Mouse (Mus musculus): ENCODE measurements around the gene Clec2i. TPM values are rescaled to one million over a fixed set of nuclear protein-coding genes. Genes with fewer than 3 reads are reported as not detected.
A peak's percentile ranks its signal among the peaks of the same experiment; 100 is the strongest.

The Clec2i gene
- polyA plus RNA-seq, 1 experiment from 2014 or later: 0.08 TPM

GRCm38 (mm10) chr6:128855477-128855876 lies 31.9 kb upstream of the Clec2i start:
- Histone ChIP-seq H3K27ac (replicated peaks in 1 of 2; ENCODE audit: control insufficient read depth in 1 of 2, insufficient read depth in 1 of 2, low read depth in 2 of 2, low read length in 2 of 2) (no peak overlapping the region), H3K4me3 (ENCODE audit: control insufficient read depth in 1 of 2, insufficient read depth in 1 of 2, low read depth in 1 of 2, low read length in 2 of 2) (no peak overlapping the region), H3K4me2 (ENCODE audit: low read length) (no peak overlapping the region), H3K9ac (ENCODE audit: low read length) (no peak overlapping the region), H3K9me3 (ENCODE audit: control insufficient read depth, low read length) (no peaks in the 10 kb centered on the region), H3K27me3 (ENCODE audit: control insufficient read depth, insufficient read depth, low read length) (no peaks in the 10 kb centered on the region), H3K36me3 (ENCODE audit: control insufficient read depth, insufficient read depth, low read length) (no peaks in the 10 kb centered on the region), H3K4me1 (ENCODE audit: control insufficient read depth in 2 of 2, insufficient read depth in 2 of 2, low read length in 2 of 2) (peaks cover 0 to 5% of the 10 kb centered on the region in 2 experiments; a peak in 1 of 4 replicates)
- no peak for ATAC-seq (ENCODE audit: insufficient number of reproducible peaks, insufficient read depth, low FRiP score, low read depth)
- 74% methylated on average over 1 of the region's 1 CpGs for WGBS

- peaks cover 0 to 5% of the 10 kb centered on the region in 2 experiments; a peak in 1 of 4 replicates for H3K4me1 ChIP-seq (ENCODE audit: control insufficient read depth in 2 of 2, insufficient read depth in 2 of 2, low read length in 2 of 2)
- H3K27ac ChIP-seq (replicated peaks in 1 of 2; ENCODE audit: control insufficient read depth in 1 of 2, insufficient read depth in 1 of 2, low read depth in 2 of 2, low read length in 2 of 2): no peak overlapping the region
- H3K9me3 ChIP-seq (ENCODE audit: control insufficient read depth, low read length): no peaks in the 10 kb centered on the region
- ATAC-seq (ENCODE audit: insufficient number of reproducible peaks, insufficient read depth, low FRiP score, low read depth): peak; percentile 83
- no peak overlapping the region for H3K9ac ChIP-seq (ENCODE audit: low read length)
- H3K4me3 ChIP-seq (ENCODE audit: control insufficient read depth in 1 of 2, insufficient read depth in 1 of 2, low read depth in 1 of 2, low read length in 2 of 2): no peak overlapping the region
- H3K36me3 ChIP-seq (ENCODE audit: control insufficient read depth, insufficient read depth, low read length): no peaks in the 10 kb centered on the region
- H3K27me3 ChIP-seq (ENCODE audit: control insufficient read depth, insufficient read depth, low read length): no peaks in the 10 kb centered on the region
- no peak overlapping the region for H3K4me2 ChIP-seq (ENCODE audit: low read length)
- 43% methylated on average over 5 of the region's 5 CpGs for WGBS
Measured at GRCm38 (mm10) chr6:128856250-128856649, 31.1 kb upstream of the Clec2i start.

- Histone ChIP-seq H3K4me2 (ENCODE audit: low read length) (no peak overlapping the region), H3K4me3 (ENCODE audit: control insufficient read depth in 1 of 2, insufficient read depth in 1 of 2, low read depth in 1 of 2, low read length in 2 of 2) (no peak overlapping the region), H3K9me3 (ENCODE audit: control insufficient read depth, low read length) (no peaks in the 10 kb centered on the region), H3K4me1 (ENCODE audit: control insufficient read depth in 2 of 2, insufficient read depth in 2 of 2, low read length in 2 of 2) (peaks cover 0 to 5% of the 10 kb centered on the region in 2 experiments; a peak in 1 of 4 replicates), H3K36me3 (ENCODE audit: control insufficient read depth, insufficient read depth, low read length) (no peaks in the 10 kb centered on the region), H3K27ac (replicated peaks in 1 of 2; ENCODE audit: control insufficient read depth in 1 of 2, insufficient read depth in 1 of 2, low read depth in 2 of 2, low read length in 2 of 2) (no peak overlapping the region), H3K27me3 (ENCODE audit: control insufficient read depth, insufficient read depth, low read length) (no peaks in the 10 kb centered on the region), H3K9ac (ENCODE audit: low read length) (no peak overlapping the region)
- no peak for ATAC-seq (ENCODE audit: insufficient number of reproducible peaks, insufficient read depth, low FRiP score, low read depth)
- 75% methylated on average over 2 of the region's 2 CpGs for WGBS
Measured at GRCm38 (mm10) chr6:128857976-128858375, 29.4 kb upstream of the Clec2i start.

- Histone ChIP-seq H3K36me3 (ENCODE audit: control insufficient read depth, insufficient read depth, low read length) (no peaks in the 10 kb centered on the region), H3K9ac (ENCODE audit: low read length) (no peak overlapping the region), H3K27me3 (ENCODE audit: control insufficient read depth, insufficient read depth, low read length) (no peaks in the 10 kb centered on the region), H3K4me1 (ENCODE audit: control insufficient read depth in 2 of 2, insufficient read depth in 2 of 2, low read length in 2 of 2) (no peaks in the 10 kb centered on the region), H3K4me2 (ENCODE audit: low read length) (no peak overlapping the region), H3K4me3 (ENCODE audit: control insufficient read depth in 1 of 2, insufficient read depth in 1 of 2, low read depth in 1 of 2, low read length in 2 of 2) (no peak overlapping the region), H3K27ac (replicated peaks in 1 of 2; ENCODE audit: control insufficient read depth in 1 of 2, insufficient read depth in 1 of 2, low read depth in 2 of 2, low read length in 2 of 2) (no peak overlapping the region), H3K9me3 (ENCODE audit: control insufficient read depth, low read length) (no peaks in the 10 kb centered on the region)
- no peak for ATAC-seq (ENCODE audit: insufficient number of reproducible peaks, insufficient read depth, low FRiP score, low read depth)
- 16% methylated on average over 3 of the region's 3 CpGs for WGBS
Measured at GRCm38 (mm10) chr6:128868861-128869260, 18.5 kb upstream of the Clec2i start.

GRCm38 (mm10) chr6:128871910-128872610 lies 15.3 kb upstream of the Clec2i start:
- WGBS: 77% methylated on average over 1 of the region's 1 CpGs
- Histone ChIP-seq H3K4me2 (ENCODE audit: low read length) (no peak overlapping the region), H3K9ac (ENCODE audit: low read length) (no peak overlapping the region), H3K36me3 (ENCODE audit: control insufficient read depth, insufficient read depth, low read length) (no peaks in the 10 kb centered on the region), H3K4me1 (ENCODE audit: control insufficient read depth in 2 of 2, insufficient read depth in 2 of 2, low read length in 2 of 2) (no peaks in the 10 kb centered on the region), H3K27me3 (ENCODE audit: control insufficient read depth, insufficient read depth, low read length) (no peaks in the 10 kb centered on the region), H3K9me3 (ENCODE audit: control insufficient read depth, low read length) (no peaks in the 10 kb centered on the region), H3K4me3 (ENCODE audit: control insufficient read depth in 1 of 2, insufficient read depth in 1 of 2, low read depth in 1 of 2, low read length in 2 of 2) (no peak overlapping the region), H3K27ac (replicated peaks in 1 of 2; ENCODE audit: control insufficient read depth in 1 of 2, insufficient read depth in 1 of 2, low read depth in 2 of 2, low read length in 2 of 2) (no peak overlapping the region)
- no peak for ATAC-seq (ENCODE audit: insufficient number of reproducible peaks, insufficient read depth, low FRiP score, low read depth)

- H3K4me3 ChIP-seq (ENCODE audit: control insufficient read depth in 1 of 2, insufficient read depth in 1 of 2, low read depth in 1 of 2, low read length in 2 of 2): no peak overlapping the region
- no peaks in the 10 kb centered on the region for H3K9me3 ChIP-seq (ENCODE audit: control insufficient read depth, low read length)
- H3K4me1 ChIP-seq (ENCODE audit: control insufficient read depth in 2 of 2, insufficient read depth in 2 of 2, low read length in 2 of 2): no peaks in the 10 kb centered on the region
- WGBS: 67% methylated on average over 5 of the region's 5 CpGs
- no peak overlapping the region for H3K4me2 ChIP-seq (ENCODE audit: low read length)
- H3K9ac ChIP-seq (ENCODE audit: low read length): no peak overlapping the region
- no peak for ATAC-seq (ENCODE audit: insufficient number of reproducible peaks, insufficient read depth, low FRiP score, low read depth)
- H3K36me3 ChIP-seq (ENCODE audit: control insufficient read depth, insufficient read depth, low read length): no peaks in the 10 kb centered on the region
- H3K27me3 ChIP-seq (ENCODE audit: control insufficient read depth, insufficient read depth, low read length): no peaks in the 10 kb centered on the region
- H3K27ac ChIP-seq (replicated peaks in 1 of 2; ENCODE audit: control insufficient read depth in 1 of 2, insufficient read depth in 1 of 2, low read depth in 2 of 2, low read length in 2 of 2): no peak overlapping the region
Measured at GRCm38 (mm10) chr6:128888834-128889233, 1.4 kb downstream of the Clec2i start.

GRCm38 (mm10) chr6:128890948-128891355 lies 3.6 kb downstream of the Clec2i start, which contains the start of gene BC035044:
Gene BC035044 (minus strand): TSS chr6:128891126.
- Histone ChIP-seq H3K4me1 (ENCODE audit: control insufficient read depth in 2 of 2, insufficient read depth in 2 of 2, low read length in 2 of 2) (no peaks in the 10 kb centered on the region), H3K9me3 (ENCODE audit: control insufficient read depth, low read length) (no peaks in the 10 kb centered on the region), H3K27ac (replicated peaks in 1 of 2; ENCODE audit: control insufficient read depth in 1 of 2, insufficient read depth in 1 of 2, low read depth in 2 of 2, low read length in 2 of 2) (no peak within 1 kb of the TSS), H3K9ac (ENCODE audit: low read length) (no peak within 1 kb of the TSS), H3K36me3 (ENCODE audit: control insufficient read depth, insufficient read depth, low read length) (no peaks in the 10 kb centered on the region), H3K4me2 (ENCODE audit: low read length) (no peak within 1 kb of the TSS), H3K27me3 (ENCODE audit: control insufficient read depth, insufficient read depth, low read length) (no peaks in the 10 kb centered on the region), H3K4me3 (ENCODE audit: control insufficient read depth in 1 of 2, insufficient read depth in 1 of 2, low read depth in 1 of 2, low read length in 2 of 2) (no peak within 1 kb of the TSS)
- no peak for ATAC-seq (ENCODE audit: insufficient number of reproducible peaks, insufficient read depth, low FRiP score, low read depth)
- 45% methylated on average over 2 of the region's 2 CpGs for WGBS

Measured in heart, embryonic 14.5 days (tissue).